Mouse (Mus musculus) testis, postnatal 10 days (tissue): ENCODE measurements at regions not wholly inside any gene's neighbourhood (a gene's known extent, or its start where the extent isn't known, plus 50 kb on each side); places are given as distances from the start of the nearest gene placed in this dataset.

Source experiments
- DNase-seq: peaks from one replicate; pipeline ENCODE4 v3.0.0; 2021; ENCODE audit warnings: low spot score

DNA sequence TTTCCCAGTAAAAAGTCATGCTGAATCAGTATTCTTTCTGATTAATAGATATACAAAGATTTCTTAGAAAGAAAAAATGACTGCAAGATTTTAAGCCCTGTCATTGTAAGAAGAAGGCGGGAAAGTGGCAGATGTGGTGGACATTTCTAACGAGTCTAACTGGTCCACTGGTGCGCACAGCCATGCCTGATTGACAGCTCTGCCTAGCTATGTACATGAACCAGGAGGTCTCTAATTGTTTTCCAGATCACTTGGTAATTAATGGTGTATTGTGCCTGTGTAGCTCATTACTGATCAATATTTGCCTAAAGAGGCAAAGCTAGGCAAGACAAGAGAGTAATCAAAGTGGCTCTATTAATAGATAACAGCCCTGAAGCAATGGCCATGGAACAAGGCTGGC is 227.5 kb upstream of the Ndst3 start:
- DNase-seq = no peak

DNA sequence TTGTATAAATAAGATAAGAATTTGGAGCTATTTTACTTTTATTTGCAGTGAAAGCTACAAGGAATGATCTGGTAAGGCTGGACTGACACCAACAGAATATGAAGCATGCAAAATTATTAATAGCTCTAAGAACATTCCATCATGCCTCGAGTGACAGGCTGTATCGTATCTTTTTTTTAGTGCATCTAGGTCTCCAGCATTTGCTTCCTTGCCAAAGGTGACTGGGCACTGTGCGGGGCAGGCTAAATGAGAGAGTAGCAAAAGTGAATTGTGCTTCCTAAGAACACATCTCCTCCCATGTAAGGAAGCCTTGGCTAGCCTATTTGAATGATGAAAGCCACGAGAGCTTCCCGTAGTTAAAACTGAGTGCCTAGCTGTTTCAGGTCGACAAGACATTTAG is 261.5 kb upstream of the Ndst3 start:
- DNase-seq = no peak

GRCm38 (mm10) chr3:123967373-123967772 is 276.7 kb upstream of the Ndst3 start:
- DNase-seq = no peak

- no peak for DNase-seq
Measured at GRCm38 (mm10) chr3:123972367-123972766, 281.7 kb upstream of the Ndst3 start.

DNA sequence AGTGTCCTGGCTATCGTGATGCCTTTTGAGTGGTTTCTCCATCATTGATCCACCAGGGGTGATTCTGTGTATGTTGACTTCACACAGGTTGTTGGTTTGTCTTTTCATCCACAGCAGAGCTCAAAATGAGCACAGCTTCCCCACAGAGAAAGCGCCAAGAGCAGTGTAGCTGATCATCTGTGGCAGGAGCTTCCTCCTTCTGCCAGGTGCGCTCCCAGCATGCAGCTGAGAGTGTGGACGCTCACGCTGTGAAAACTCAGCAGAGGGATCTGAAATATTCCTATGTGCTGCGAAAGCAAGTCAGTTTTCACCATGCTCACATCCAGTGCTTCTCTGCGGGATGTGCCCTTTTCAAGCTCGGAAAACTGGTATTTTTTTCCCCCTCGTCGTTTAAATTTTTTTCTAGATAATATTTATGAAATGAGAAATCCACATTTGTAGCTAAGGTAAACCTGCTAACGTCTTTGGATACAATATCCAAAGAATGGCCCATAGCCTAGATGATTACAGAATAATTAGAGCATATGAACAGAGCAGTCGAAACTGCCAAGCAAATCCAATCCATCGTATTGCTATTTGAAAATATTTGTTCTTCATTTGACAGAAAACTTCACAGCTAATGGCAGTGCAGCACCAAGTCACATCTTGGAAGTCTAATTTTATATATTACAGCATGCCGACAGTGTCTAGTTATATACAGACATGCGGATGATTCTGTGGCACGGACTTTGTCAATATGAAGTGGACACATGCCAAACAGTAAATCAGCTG is 283.3 kb upstream of the Ndst3 start:
- DNase-seq = no peak

DNA sequence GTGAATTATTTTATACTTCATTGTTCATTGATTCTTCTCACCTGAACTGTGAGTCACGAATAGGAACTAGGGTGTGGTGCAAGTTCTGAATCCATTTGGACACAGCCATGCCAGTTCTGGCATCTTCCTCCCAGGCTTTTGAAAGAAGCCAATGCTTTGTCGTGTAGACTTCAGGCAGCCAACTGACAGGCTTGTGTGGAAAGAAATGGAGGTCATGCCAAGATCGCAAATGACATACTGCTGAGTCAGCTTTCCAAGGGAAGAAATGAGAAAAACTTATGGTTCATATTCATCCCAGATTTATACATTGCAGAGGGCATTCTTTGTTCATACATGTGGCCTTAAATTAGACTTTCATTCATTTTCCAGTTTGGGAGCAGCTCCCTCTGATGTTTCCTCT is 285.8 kb upstream of the Ndst3 start:
- no peak for DNase-seq

DNA sequence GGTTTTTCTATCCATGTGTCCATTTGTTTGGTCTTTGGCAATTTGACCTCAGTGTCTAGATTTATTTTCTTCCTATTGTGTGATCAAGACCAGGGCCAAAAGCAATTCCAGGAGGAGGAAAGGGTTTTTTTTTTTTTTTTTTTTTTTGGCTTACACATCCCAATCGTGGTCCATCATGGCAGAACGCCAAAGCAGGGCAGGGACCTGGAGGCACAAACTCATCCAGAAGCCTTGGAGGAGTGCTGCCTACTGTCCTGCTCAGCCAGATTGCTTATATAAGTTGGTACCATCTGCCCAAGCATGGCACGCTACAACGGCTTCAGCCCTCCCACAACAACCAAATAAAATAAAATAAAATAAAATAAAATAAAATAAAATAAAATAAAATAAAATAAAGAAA is 286.5 kb upstream of the Ndst3 start:
- DNase-seq = no peak

DNA sequence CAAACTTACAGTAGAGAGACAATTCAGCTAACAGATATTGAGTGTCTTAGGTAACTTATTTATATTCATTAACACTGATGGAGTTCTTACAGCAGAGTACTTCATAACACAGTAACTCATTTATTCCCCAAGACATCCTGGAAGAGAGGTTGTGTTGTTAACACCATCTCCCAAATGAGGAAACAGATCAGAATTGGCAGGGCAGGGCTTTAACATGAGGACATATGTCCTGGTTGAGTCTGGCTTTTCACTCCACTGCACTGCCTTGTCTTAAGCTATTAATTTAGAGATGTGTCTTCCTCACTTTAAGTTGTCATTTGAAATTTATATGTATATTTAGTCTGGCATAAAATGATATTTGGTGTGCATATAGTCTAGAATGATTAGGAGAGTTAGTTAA is 292.4 kb upstream of the Ndst3 start:
- no peak for DNase-seq

- no peak for DNase-seq
Measured at GRCm38 (mm10) chr3:123983530-123983929, 292.9 kb upstream of the Ndst3 start.

- DNase-seq = no peak
Measured at GRCm38 (mm10) chr3:123984028-123984427, 293.4 kb upstream of the Ndst3 start.

- DNase-seq = no peak
Measured at GRCm38 (mm10) chr3:123999957-124000616, 309.4 kb upstream of the Ndst3 start.

GRCm38 (mm10) chr3:124000883-124001282 is 310.2 kb upstream of the Ndst3 start:
- no peak for DNase-seq

DNA sequence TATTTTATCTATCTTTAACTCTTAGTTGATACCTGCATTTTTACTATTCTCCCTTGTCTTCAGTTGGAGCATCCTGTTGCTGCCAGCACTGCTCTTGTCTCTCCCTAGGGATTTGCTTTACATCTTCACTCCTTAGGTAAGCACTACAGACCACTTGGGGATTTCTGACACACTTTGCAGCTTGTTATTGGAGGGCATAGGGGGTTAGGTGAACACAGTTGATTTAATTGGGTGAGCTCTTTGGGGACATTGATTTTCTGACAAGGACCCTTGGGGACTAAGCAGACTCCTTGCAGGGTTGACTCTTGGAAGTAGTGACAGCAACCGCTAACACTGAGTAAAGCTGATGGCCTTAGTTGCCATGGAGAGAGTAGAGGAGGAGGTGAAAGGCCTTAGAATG is 309.0 kb upstream of the Tram1l1 start:
- DNase-seq = no peak

DNA sequence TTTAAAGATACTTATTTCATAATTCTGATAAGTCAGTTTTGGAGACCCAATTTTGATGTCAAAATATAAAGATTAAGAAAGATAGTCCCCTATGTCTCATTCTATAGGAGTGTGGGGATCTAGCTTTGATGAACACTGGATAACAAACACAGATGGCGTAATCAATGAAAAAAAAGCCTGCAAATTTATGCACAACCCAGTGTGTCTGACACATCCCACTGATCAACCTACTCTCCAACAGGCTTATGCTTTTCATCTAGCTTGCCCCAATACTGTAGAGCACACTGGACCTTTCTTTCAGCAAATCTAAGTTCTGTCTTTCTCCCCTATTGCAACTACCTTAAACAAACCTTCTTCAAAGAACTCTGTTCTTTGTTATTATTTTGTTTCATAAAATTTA is 302.0 kb upstream of the Tram1l1 start:
- DNase-seq = no peak

- no peak for DNase-seq
Measured at GRCm38 (mm10) chr3:124026188-124026587, 294.5 kb upstream of the Tram1l1 start.

DNA sequence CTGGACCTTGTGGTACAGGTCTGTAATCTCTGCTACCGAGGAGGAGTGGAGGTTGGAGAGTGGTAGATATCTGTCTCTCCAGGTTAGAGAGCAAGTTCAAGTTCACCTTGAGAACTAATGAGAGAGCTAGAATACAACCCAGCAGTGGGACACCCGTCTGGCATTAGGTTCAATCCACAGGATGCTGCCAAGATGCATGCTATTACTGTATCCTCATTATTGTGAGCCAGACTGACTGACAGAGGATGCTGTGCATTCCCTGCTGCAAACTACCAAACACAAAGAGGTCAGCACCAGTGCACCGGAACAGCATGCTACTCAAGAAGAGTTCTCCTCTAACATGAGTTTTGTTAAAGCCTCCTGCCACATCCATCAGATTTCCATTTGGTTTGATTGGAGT is 253.6 kb upstream of the Tram1l1 start:
- no peak for DNase-seq

DNA sequence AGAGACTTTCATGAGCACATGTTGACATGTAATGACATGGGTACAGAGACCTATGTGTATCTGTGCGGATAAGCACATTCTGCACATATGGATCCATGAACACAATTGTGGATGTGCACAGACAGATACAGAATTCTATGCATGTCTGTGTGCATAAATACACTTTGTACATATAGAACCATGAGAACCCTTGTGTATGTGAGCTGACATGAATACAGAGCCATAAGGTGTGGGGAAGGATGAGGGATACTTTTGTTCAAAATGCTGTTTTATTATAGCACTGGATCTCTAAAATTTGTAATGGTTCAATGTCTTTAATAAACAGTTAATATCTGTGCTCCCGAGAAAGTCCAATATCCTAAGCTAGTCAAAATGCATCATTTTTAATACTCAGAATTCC is 253.1 kb upstream of the Tram1l1 start:
- no peak for DNase-seq

- DNase-seq = no peak
Measured at GRCm38 (mm10) chr3:124067971-124068370, 252.7 kb upstream of the Tram1l1 start.

GRCm38 (mm10) chr3:124069182-124069581 is 251.5 kb upstream of the Tram1l1 start:
- DNase-seq = no peak

DNA sequence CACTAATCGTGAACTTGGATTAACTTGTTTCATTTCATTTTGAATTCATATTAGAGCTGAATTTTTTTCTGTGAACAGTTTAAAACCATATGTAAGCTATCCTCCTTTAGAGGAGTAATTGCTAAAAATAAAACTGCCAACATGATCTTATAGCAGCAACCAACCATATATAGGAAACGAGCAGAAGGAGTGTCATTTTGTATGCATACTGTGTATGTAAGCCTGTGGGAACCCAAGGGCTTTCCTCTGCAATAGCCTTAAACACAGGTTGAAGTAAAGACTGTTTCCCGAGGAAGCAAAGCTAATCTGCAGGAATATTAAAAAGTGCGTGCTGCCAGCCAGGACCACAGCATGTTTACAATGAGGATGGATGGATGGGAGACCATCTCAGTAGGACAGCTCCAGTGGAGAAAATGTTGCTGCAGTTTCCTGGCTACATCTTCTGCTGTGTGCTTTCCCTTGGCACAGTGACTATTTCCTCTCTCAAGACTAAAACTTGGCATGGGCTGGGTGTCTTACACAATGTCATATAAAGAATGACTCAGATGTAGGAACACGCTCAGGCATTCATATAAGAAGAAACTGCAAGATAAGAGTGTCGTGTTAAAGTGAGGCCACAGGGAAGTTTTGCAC is 244.6 kb upstream of the Tram1l1 start:
- no peak for DNase-seq

GRCm38 (mm10) chr3:124092404-124093121 is 228.1 kb upstream of the Tram1l1 start:
- no peak for DNase-seq

DNA sequence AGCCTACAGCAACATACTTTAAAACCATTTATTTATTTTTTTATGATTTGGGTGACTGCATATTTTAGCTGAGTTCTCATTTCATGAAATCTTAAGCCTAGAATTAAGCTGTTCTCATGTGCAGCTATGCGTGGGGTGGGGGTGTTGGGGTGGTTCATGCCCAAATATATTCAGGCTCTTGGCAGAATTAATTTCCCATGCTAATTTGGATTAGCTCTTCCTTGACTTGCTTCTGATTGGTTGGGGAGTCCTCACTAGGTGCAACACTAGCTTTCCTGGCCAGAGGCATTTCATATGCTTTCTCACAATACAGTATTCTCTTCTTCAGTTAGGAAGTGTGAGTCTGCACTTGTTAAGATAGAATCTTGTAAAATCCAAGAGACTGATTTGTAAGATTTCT is 206.7 kb upstream of the Tram1l1 start:
- no peak for DNase-seq

DNA sequence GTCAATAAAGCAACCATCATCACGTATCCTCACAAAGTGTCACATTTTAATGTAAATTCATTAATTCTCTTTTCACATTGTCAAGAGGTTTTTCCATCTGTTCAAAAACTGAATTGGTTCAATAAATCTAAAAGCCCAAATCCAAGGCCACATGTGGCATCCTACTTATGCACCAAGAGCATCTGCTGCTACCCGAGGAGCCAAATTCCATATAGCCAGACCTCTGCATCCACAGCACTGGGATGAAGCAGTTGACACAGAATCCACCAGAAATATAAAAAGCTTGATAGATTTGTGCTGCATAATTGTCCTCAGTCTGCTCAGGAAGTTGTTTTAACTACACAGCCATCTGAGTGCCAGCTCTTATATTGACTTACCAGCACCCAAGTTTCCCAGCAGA is 164.4 kb upstream of the Tram1l1 start:
- no peak for DNase-seq
